Mouse (Mus musculus) olfactory bulb, adult 2 months (tissue): ENCODE results near the gene Smoc2.

Source experiments
- CTCF ChIP-seq: fragments of 200-500 bp; IDR thresholded peaks from 2 replicates; pipeline ENCODE4 v1.5.1; 2012; ENCODE audit warnings: low read depth, mild to moderate bottlenecking, low read length, moderate library complexity; ENCODE audit not compliant: insufficient read depth
- POLR2A ChIP-seq: fragments of 200-500 bp; IDR thresholded peaks from 2 replicates; pipeline ENCODE4 v1.6.1; 2012; ENCODE audit warnings: mild to moderate bottlenecking, low read depth, low read length, moderate library complexity; ENCODE audit not compliant: insufficient read depth

- no peak for TF ChIP-seq CTCF
- no peak for TF ChIP-seq POLR2A
Observed at GRCm38 (mm10) chr17:14244195-14244965, 34.9 kb upstream of the Smoc2 start.
